Mouse (Mus musculus) c-Kit-negative CD71-positive TER-119-positive erythroid progenitor cells, embryonic 14.5 days (primary cell): ENCODE measurements around the gene Gm20920.
"Not testable (repeated sequence)": the region's sequence is repeated elsewhere in the genome, so short reads cannot be mapped to it uniquely, and the experiment has no call there.

ENCODE experiments used
- DNase-seq: peaks from one replicate; pipeline ENCODE4 v3.0.0-alpha.2; 2013; ENCODE audit warnings: low read depth, low spot score

The Gm20920 gene

DNA sequence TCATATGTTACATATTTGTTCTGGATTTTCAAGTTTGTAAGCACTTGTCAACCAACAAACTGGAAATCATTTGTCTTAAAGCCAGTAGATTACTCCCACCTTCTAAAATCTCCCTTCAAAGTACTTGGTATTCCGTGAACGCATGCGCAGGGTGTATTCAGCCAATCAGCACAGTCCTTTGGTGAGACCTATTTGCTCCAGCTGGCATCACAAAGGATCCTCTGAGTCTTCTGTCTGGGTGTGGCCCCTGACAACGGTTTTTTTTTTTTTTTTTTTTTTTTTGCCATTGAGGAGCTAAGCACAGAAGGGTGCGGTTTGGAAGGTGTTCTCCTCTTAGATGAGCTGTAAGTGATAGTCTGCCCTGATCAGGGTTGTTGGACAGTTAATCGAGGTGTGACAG is at the start of gene Gm20920:
TSS of gene Gm20920 (plus strand) at position 301 of the 400 bp plus-strand sequence.
- DNase-seq, result not testable (repeated sequence)
